Mouse (Mus musculus) frontal cortex, postnatal 10 days (tissue): ENCODE measurements around the gene Dbt.

Source experiments
- DNase-seq, 2 experiments: peaks; one replicate each; pipeline ENCODE4 v3.0.0; 2022; ENCODE audit warnings: low spot score in 2 of 2, mixed read lengths in 1 of 2

Dbt gene

GRCm38 (mm10) chr3:116512904-116513716 lies at the start of gene Dbt:
Dbt (plus strand) TSS chr3:116513070.
- peak; percentile 77 to 84 for DNase-seq

GRCm38 (mm10) chr3:116464318-116464717 lies 48.6 kb upstream of the Dbt start:
- no peak for DNase-seq

- no peak for DNase-seq
Observed at GRCm38 (mm10) chr3:116465709-116466108, 47.2 kb upstream of the Dbt start.

GRCm38 (mm10) chr3:116474602-116475001 lies 38.3 kb upstream of the Dbt start:
- DNase-seq, result no peak

- no peak for DNase-seq
Observed at GRCm38 (mm10) chr3:116476686-116477298, 36.1 kb upstream of the Dbt start.

GRCm38 (mm10) chr3:116477351-116477750 lies 35.5 kb upstream of the Dbt start:
- DNase-seq, result no peak

- DNase-seq, result no peak
Observed at GRCm38 (mm10) chr3:116480119-116480518, 32.8 kb upstream of the Dbt start.

GRCm38 (mm10) chr3:116480937-116481336 lies 31.9 kb upstream of the Dbt start:
- DNase-seq, result no peak

- DNase-seq, result no peak
Observed at GRCm38 (mm10) chr3:116482724-116483123, 30.1 kb upstream of the Dbt start.

GRCm38 (mm10) chr3:116483271-116483670 lies 29.6 kb upstream of the Dbt start:
- DNase-seq, result no peak

GRCm38 (mm10) chr3:116490920-116491319 lies 21.9 kb upstream of the Dbt start:
- no peak for DNase-seq

GRCm38 (mm10) chr3:116491923-116492454 lies 20.9 kb upstream of the Dbt start:
- no peak for DNase-seq

GRCm38 (mm10) chr3:116493658-116494057 lies 19.2 kb upstream of the Dbt start:
- DNase-seq, result no peak

GRCm38 (mm10) chr3:116495671-116496070 lies 17.2 kb upstream of the Dbt start:
- no peak for DNase-seq

GRCm38 (mm10) chr3:116507772-116508351 lies 5.0 kb upstream of the Dbt start, which contains the start of gene Rtca:
Rtca (minus strand) TSS chr3:116508208.
- DNase-seq, result peak; percentile 95 to 98

- DNase-seq, result peak; percentile 26 to 34
Observed at GRCm38 (mm10) chr3:116512151-116512903, 543 bp upstream of the Dbt start.

GRCm38 (mm10) chr3:116520141-116520761 lies 7.4 kb downstream of the Dbt start:
- no peak for DNase-seq

- no peak for DNase-seq
Observed at GRCm38 (mm10) chr3:116529741-116530140, 16.9 kb downstream of the Dbt start.

GRCm38 (mm10) chr3:116530826-116531225 lies 18.0 kb downstream of the Dbt start:
- DNase-seq, result no peak

GRCm38 (mm10) chr3:116536428-116537199 lies 23.7 kb downstream of the Dbt start:
- DNase-seq, result no peak

GRCm38 (mm10) chr3:116537200-116537573 lies 24.3 kb downstream of the Dbt start:
- no peak for DNase-seq
